Mouse (Mus musculus): ENCODE data around the gene Hmbs. TPM values are rescaled to one million over a fixed set of nuclear protein-coding genes. Genes with fewer than 3 reads are reported as not detected.

The Hmbs gene
- polyA plus RNA-seq, 1 experiment from 2014 or later, result 126 TPM

DNA sequence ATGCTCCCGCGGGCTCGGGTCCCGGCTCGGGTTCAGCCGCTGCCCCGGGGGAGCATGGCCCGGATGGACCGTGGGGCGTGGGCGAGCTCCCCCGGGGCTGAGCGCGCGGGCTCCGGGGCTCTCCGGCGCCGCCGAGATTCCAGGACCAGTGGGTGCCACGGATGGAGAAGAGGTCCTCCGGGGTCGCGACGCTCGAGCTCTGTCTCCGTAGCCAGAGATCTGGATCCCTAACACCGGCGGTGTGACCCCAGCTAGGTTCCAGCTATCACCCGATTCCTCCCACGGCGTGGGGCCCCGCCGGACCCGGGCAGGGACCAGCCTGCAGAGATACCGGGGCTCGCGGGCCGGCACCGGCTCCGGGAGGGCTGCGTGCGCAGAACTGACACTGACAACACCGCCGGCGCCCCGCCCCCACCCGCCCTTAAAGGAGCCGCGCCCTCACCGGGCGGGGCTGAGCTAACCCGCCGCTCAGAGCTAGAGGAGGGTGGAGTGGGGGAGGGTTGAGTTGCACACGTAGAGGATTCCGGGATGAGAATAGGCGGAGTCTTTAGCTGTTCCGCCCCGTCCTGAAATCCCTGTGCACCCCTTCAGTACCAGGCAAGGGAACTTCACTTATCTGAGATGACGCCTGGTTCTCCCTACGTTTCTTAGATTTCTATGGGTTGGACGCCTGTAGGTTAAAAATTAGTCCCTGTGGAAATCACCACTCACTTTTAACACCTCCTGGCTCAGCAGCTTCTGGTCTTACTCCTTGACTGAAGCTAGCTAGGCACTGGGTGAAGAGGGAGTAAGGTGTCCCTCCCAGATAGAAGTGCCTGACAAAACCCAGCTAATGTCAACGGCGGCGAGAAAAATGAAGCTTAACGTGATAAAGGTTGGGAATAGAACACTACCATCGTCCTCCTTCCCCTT lies 23.9 kb downstream of the Hmbs start, which contains the start of gene C2cd2l:
Gene C2cd2l (minus strand): TSS at position 399 of the 912 bp plus-strand sequence.
- peaks cover 19% of the 10 kb centered on the region for H3K4me1 ChIP-seq
- peak within 1 kb of the TSS; percentile 58; the same call in 1 of the 2 replicates for H3K27ac ChIP-seq

GRCm38 (mm10) chr9:44319105-44319886 lies 24.7 kb downstream of the Hmbs start:
- Histone ChIP-seq H3K27me3 (no peaks in the 10 kb centered on the region), H3K36me3 (peaks cover 30% of the 10 kb centered on the region), H3K4me3 (peak overlapping the region; percentile 91), H3K9ac (peak overlapping the region; percentile 89), H3K9me3 (no peaks in the 10 kb centered on the region), H3K4me2 (replicated peaks) (peak overlapping the region; percentile 92), H3K4me1 (peaks cover 19% of the 10 kb centered on the region), H3K27ac (peak overlapping the region; percentile 57; the same call in 1 of the 2 replicates)
- WGBS, result 2% methylated on average over 37 of the region's 37 CpGs
- no peak for ATAC-seq (ENCODE audit: insufficient number of reproducible peaks, insufficient read depth, low FRiP score, low TSS enrichment)

More for the DNA sequence above, 23.9 kb downstream of the Hmbs start, which contains the start of gene C2cd2l:
- peak within 1 kb of the TSS; percentile 89 for H3K9ac ChIP-seq
- H3K9me3 ChIP-seq, result no peaks in the 10 kb centered on the region
- ATAC-seq (ENCODE audit: insufficient number of reproducible peaks, insufficient read depth, low FRiP score, low TSS enrichment), result peak; percentile 98
- H3K4me3 ChIP-seq, result peak within 1 kb of the TSS; percentile 91
- under 1% methylated on average over 67 of the region's 67 CpGs for WGBS
- peak within 1 kb of the TSS; percentile 92 for H3K4me2 ChIP-seq (replicated peaks)
- H3K27me3 ChIP-seq, result no peaks in the 10 kb centered on the region
- H3K36me3 ChIP-seq, result peaks cover 22% of the 10 kb centered on the region

- WGBS, result 35% methylated on average over 3 of the region's 3 CpGs
- Histone ChIP-seq H3K36me3 (peaks cover 35% of the 10 kb centered on the region), H3K4me1 (peaks cover 19% of the 10 kb centered on the region), H3K27ac (no peak overlapping the region), H3K4me2 (replicated peaks) (peak overlapping the region; percentile 92), H3K9me3 (no peaks in the 10 kb centered on the region), H3K27me3 (no peaks in the 10 kb centered on the region), H3K9ac (no peak overlapping the region), H3K4me3 (peak overlapping the region; percentile 91)
- ATAC-seq (ENCODE audit: insufficient number of reproducible peaks, insufficient read depth, low FRiP score, low TSS enrichment), result no peak
Measured at GRCm38 (mm10) chr9:44318826-44319095, 25.3 kb downstream of the Hmbs start.

DNA sequence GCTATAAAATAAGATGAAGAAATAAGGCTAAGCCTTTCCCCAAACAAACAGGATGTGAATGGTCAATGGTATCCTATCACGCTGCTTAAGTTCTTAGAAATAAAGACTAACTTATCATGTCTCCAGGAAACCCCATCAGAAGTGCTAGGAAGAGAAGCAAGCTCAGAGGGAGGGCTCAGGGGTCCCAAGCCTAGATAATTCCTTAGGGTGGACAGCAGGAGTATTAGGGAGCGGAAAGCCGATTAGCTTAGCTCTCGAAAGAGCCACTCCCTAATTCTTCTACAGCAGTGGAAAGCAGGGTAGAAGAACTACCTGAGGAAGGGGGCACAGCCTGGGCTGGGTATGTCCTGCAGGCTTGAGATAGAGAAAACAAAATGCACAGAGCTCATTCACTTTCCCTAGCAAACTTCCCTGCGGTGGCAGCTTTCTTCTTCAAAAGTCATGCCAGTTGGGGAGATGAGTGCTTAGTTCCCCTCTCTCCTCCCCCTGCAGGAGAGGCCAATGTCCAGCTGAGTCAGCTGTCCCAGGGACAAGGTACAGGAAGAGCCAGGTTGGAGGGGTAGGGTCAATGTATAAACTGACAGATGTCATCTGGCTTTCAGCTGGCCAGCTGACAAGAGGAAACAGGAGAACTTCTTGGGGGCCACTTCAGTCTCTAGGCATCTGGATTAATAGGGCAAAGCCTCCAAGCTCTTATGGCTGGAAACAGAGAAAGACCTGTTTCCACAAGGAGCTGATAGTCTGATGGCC lies 25.8 kb downstream of the Hmbs start:
- H3K4me2 ChIP-seq (replicated peaks), result peak overlapping the region; percentile 92
- no peak overlapping the region for H3K9ac ChIP-seq
- peak overlapping the region; percentile 91; the same call in 1 of the 2 replicates for H3K4me3 ChIP-seq
- H3K36me3 ChIP-seq, result peaks cover 40% of the 10 kb centered on the region
- ATAC-seq (ENCODE audit: insufficient number of reproducible peaks, insufficient read depth, low FRiP score, low TSS enrichment), result no peak
- 59% methylated on average over 5 of the region's 5 CpGs for WGBS
- no peaks in the 10 kb centered on the region for H3K27me3 ChIP-seq
- peaks cover 19% of the 10 kb centered on the region for H3K4me1 ChIP-seq
- H3K9me3 ChIP-seq, result no peaks in the 10 kb centered on the region
- H3K27ac ChIP-seq, result no peak overlapping the region

- H3K4me3 ChIP-seq, result no peak overlapping the region
- no peak for ATAC-seq (ENCODE audit: insufficient number of reproducible peaks, insufficient read depth, low FRiP score, low TSS enrichment)
- no peak overlapping the region for H3K27ac ChIP-seq
- H3K36me3 ChIP-seq, result peaks cover 47% of the 10 kb centered on the region
- H3K9me3 ChIP-seq, result no peaks in the 10 kb centered on the region
- H3K4me1 ChIP-seq, result peaks cover 19% of the 10 kb centered on the region
- H3K4me2 ChIP-seq (replicated peaks), result no peak overlapping the region
- no peaks in the 10 kb centered on the region for H3K27me3 ChIP-seq
- WGBS, result 74% methylated on average over 4 of the region's 4 CpGs
- no peak overlapping the region for H3K9ac ChIP-seq
Measured at GRCm38 (mm10) chr9:44317452-44317851, 26.6 kb downstream of the Hmbs start.

- ATAC-seq (ENCODE audit: insufficient number of reproducible peaks, insufficient read depth, low FRiP score, low TSS enrichment), result no peak
- Histone ChIP-seq H3K27ac (no peak overlapping the region), H3K36me3 (peaks cover 48% of the 10 kb centered on the region), H3K4me3 (no peak overlapping the region), H3K9me3 (no peaks in the 10 kb centered on the region), H3K4me2 (replicated peaks) (no peak overlapping the region), H3K4me1 (peaks cover 15% of the 10 kb centered on the region), H3K27me3 (peaks cover 4% of the 10 kb centered on the region; the same call in 1 of the 2 replicates), H3K9ac (no peak overlapping the region)
- WGBS, result 94% methylated on average over 18 of the region's 18 CpGs
Measured at GRCm38 (mm10) chr9:44314910-44315309, 29.1 kb downstream of the Hmbs start.

DNA sequence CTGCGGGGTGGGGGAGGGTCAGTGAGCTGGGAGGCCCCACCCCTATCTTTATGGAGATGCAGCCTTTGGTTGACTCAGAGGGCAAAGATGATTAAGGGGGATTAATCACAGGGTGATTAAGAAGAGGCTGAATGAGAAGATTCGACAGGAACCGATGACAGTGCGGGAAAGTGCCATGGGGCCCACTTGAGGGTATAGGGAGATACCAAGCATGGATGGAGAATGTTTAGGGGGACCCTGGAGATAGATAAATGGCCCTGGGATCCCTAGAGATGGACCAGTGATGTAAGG lies 29.8 kb downstream of the Hmbs start:
- Histone ChIP-seq H3K9me3 (no peaks in the 10 kb centered on the region), H3K4me2 (replicated peaks) (no peak overlapping the region), H3K27me3 (peaks cover 4% of the 10 kb centered on the region; the same call in 1 of the 2 replicates), H3K4me3 (no peak overlapping the region), H3K27ac (no peak overlapping the region), H3K9ac (no peak overlapping the region), H3K36me3 (peaks cover 48% of the 10 kb centered on the region), H3K4me1 (peaks cover 12% of the 10 kb centered on the region)
- 74% methylated on average over 4 of the region's 4 CpGs for WGBS
- no peak for ATAC-seq (ENCODE audit: insufficient number of reproducible peaks, insufficient read depth, low FRiP score, low TSS enrichment)

DNA sequence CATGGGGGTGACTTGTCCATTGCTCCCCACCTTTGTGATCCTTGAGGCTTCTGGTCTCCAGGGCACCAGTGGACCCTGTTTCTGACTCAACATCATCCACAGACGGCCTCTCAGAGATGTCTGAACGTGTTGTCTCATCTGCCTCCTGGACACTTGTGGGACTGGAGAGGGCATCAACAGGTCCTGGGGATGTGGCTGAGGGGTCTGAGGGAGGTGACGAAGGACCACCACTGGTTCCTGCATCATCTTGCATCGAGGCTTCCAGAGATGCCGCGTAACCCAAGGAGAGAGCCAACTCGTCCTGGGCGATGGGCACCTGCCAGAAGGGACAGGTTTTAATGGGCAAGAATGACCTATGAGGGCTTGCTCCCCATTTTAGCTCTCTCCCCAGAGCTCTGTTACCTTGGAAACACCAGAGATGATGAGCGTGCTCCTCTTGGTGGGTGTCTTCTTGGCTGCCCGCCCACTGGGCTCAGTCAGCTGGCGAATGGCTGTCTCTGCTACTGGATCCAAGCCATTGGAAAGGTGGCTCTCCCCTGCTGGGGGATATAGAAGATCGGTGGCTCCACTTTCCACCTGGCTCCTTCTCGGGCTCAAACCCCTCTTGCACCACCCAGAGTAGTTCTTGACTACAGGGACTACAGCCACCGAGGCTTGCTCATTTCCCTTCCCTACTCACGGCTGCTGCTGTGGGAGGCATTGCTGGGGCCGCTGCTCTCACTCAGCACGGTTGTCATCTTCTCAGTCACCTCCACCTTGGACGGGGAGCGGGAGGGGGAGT lies 30.4 kb downstream of the Hmbs start:
- no peak for ATAC-seq (ENCODE audit: insufficient number of reproducible peaks, insufficient read depth, low FRiP score, low TSS enrichment)
- H3K9ac ChIP-seq, result no peak overlapping the region
- H3K27me3 ChIP-seq, result peaks cover 4% of the 10 kb centered on the region; the same call in 1 of the 2 replicates
- H3K27ac ChIP-seq, result no peak overlapping the region
- 81% methylated on average over 19 of the region's 19 CpGs for WGBS
- H3K4me2 ChIP-seq (replicated peaks), result no peak overlapping the region
- peaks cover 48% of the 10 kb centered on the region for H3K36me3 ChIP-seq
- H3K4me3 ChIP-seq, result no peak overlapping the region
- H3K9me3 ChIP-seq, result no peaks in the 10 kb centered on the region
- H3K4me1 ChIP-seq, result peaks cover 6% of the 10 kb centered on the region

DNA sequence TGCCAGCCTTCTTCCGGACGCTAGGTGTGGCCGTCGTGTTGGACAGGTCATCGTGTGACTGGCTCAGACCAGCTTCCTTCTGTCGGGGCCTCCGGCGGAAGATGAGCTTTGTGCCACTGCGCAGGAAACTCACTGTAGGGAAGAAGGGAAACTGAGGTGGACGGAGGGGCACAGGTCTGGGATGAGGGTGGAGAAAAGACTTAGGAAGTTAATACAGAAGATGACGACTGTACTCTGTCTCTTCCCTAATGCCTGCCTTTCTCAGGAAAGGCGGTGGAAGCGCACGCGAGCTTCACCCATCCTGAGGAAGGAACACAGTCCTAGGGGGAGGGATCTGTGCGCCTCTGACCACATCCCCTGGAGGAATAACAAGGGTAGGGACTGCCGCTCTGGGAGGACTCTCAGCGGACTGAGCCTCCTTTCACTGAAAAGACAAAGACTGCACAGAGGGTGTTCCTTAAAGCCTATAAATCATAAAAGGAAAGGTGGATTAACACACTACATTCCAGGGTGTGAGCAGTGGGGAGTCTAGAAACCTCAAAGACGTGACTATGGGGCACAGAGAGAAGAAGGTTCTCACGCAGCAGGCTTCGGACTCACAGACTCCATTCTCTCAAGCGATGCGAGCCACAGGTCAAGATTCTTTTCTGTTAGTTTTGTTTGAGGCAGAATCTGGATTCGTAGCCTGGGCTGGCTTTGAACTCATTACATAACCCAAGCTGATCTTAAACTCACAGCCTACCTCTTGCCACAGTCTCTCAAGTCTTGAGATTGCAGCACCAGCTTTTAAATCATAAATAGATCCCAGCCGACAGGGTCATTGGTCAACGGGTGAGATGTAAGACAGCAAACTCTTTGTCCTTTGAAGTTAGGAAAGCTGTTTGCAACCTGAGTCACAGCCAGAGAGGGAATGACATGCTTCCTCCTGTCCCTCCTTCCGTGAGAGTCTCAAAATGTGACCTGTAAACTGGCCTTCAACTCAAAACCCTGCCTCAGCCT lies 32.6 kb downstream of the Hmbs start:
- no peak overlapping the region for H3K27ac ChIP-seq
- 14% methylated on average over 27 of the region's 27 CpGs for WGBS
- H3K9ac ChIP-seq, result no peak overlapping the region

GRCm38 (mm10) chr9:44310750-44311135 lies 33.3 kb downstream of the Hmbs start:
- no peaks in the 10 kb centered on the region for H3K4me1 ChIP-seq
- H3K36me3 ChIP-seq, result peaks cover 32% of the 10 kb centered on the region
- H3K4me2 ChIP-seq (replicated peaks), result 0 out of 2 replicates have a peak overlapping the region, but pooled peaks have one; percentile 10
- no peak overlapping the region for H3K27ac ChIP-seq
- no peak overlapping the region for H3K9ac ChIP-seq
- 26% methylated on average over 10 of the region's 10 CpGs for WGBS
- ATAC-seq (ENCODE audit: insufficient number of reproducible peaks, insufficient read depth, low FRiP score, low TSS enrichment), result no peak
- no peaks in the 10 kb centered on the region for H3K9me3 ChIP-seq
- no peak overlapping the region for H3K4me3 ChIP-seq
- peaks cover 4% of the 10 kb centered on the region; the same call in 1 of the 2 replicates for H3K27me3 ChIP-seq

More for the DNA sequence above, 32.6 kb downstream of the Hmbs start:
- Histone ChIP-seq H3K4me3 (no peak overlapping the region), H3K4me2 (replicated peaks) (peak overlapping the region; percentile 10; the same call in 1 of the 2 replicates), H3K4me1 (no peaks in the 10 kb centered on the region), H3K27me3 (peaks cover 4% of the 10 kb centered on the region; the same call in 1 of the 2 replicates), H3K36me3 (peaks cover 39% of the 10 kb centered on the region), H3K9me3 (no peaks in the 10 kb centered on the region)
- no peak for ATAC-seq (ENCODE audit: insufficient number of reproducible peaks, insufficient read depth, low FRiP score, low TSS enrichment)
